Comparison of ENCODE assay signal across 8 mouse cellular contexts in the genomic region with DNA sequence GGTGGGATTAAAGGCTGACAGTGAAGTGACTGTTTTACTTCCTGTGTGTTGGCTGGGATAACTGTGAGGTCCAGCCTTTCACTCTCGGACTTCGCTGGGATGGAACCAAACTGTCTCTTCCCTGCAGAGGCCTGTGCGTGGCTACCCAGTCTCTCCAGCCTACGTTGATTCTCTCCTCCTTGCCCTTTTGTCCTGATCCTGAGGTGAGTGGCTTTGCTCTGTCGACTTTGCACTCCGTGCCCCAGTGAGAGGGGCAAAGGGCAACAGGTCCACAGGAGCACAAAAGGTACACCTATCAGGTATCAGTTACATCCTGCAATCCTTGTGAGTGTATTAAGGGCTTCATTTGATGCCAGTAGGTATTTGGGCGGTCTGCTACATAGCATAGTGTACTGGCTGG. TPM values are rescaled to one million over a fixed set of nuclear protein-coding genes. Genes with fewer than 3 reads are reported as not detected.
DNase-seq lines count a peak whose midpoint lies in the region; TF ChIP-seq lines count a peak whose summit lies in the region.

A gene (plus strand): TSS at position 87 of the 400 bp plus-strand sequence.

- no peak within 1 kb of the TSS for H3K27ac ChIP-seq in embryonic fibroblast, embryonic 13.5 days (ENCODE audit: insufficient read depth, low read length)

- intact Hi-C loops in heart, postnatal 14 days (cut with DNase I), result loop anchor here (5.0 kb wide), 2 partner anchors 36 to 101 kb away; no protein-coding TSS in a partner anchor
- intact Hi-C loops in left cerebral cortex, postnatal 10 days (cut with DNase I), result no loop called here

- peaks cover 13% of the 10 kb centered on the region for H3K36me3 ChIP-seq in myocyte (ENCODE audit: control insufficient read depth, insufficient read depth)

- H3ac ChIP-seq in myocyte (ENCODE audit: control insufficient read depth, insufficient read length), result no peak within 1 kb of the TSS

- no peak for TF ChIP-seq CTCF in lung, adult 2 months (IDR thresholded peaks at IDR 0.05; ENCODE audit: insufficient read depth, low read length)
- TF ChIP-seq CTCF in embryonic fibroblast, embryonic 13.5 days (IDR thresholded peaks at IDR 0.05; ENCODE audit: borderline replicate concordance, insufficient read depth, low read length), result no peak

- no peak for DNase-seq in lung, adult 2 months
- DNase-seq in lung, postnatal 25 days (ENCODE audit: low spot score), result no peak
- no peak for DNase-seq in heart, postnatal 14 days
- no peak for DNase-seq in left cerebral cortex, postnatal 10 days (ENCODE audit: extremely low spot score in 1 of 2, low spot score in 2 of 2)
- no peak for DNase-seq in ovary, adult 18-20 months (ENCODE audit: low spot score)
- no peak for DNase-seq in cerebellum, adult 18-20 months

- H3K4me3 ChIP-seq in lung, adult 2 months (replicated peaks; ENCODE audit: extremely low read depth, low read depth, low read length), result no peak within 1 kb of the TSS
- H3K4me3 ChIP-seq in embryonic fibroblast, embryonic 13.5 days (ENCODE audit: insufficient read depth, low read length), result peak within 1 kb of the TSS; percentile 27; the same call in 1 of the 2 replicates
- H3K4me3 ChIP-seq in myocyte, result no peak within 1 kb of the TSS

- H3K4me1 ChIP-seq in lung, adult 2 months (ENCODE audit: control insufficient read depth, insufficient read depth, low read length), result no peaks in the 10 kb centered on the region
- peaks cover 3% of the 10 kb centered on the region; the same call in 1 of the 2 replicates for H3K4me1 ChIP-seq in embryonic fibroblast, embryonic 13.5 days (ENCODE audit: control insufficient read depth, insufficient read depth, low read length)

- no peak for TF ChIP-seq POLR2A in lung, adult 2 months (IDR thresholded peaks at IDR 0.05; ENCODE audit: borderline replicate concordance, extremely low read depth, low read depth, low read length)
- TF ChIP-seq POLR2A in embryonic fibroblast, embryonic 13.5 days (IDR thresholded peaks at IDR 0.05; ENCODE audit: low read depth, low read length), result no peak
- TF ChIP-seq POLR2A in myocyte (IDR thresholded peaks at IDR 0.05; ENCODE audit: insufficient read length, low read depth), result no peak

- H3K79me2 ChIP-seq in myocyte (ENCODE audit: control insufficient read depth, insufficient read depth), result no peaks in the 10 kb centered on the region

- WGBS in lung, adult 2 months, result 71% methylated on average over 7 of the region's 7 CpGs

- peak within 1 kb of the TSS; percentile 65 for H3K4me2 ChIP-seq in myocyte (ENCODE audit: low read depth)

- H3K27me3 ChIP-seq in myocyte (ENCODE audit: control insufficient read depth, insufficient read depth, insufficient read length), result no peaks in the 10 kb centered on the region

TF ChIP-seq in myocyte, 11 proteins besides CTCF, POLR2A, EP300 and RAD21:
- no peak for TF ChIP-seq POLR2AphosphoS2 (IDR thresholded peaks at IDR 0.05; ENCODE audit: insufficient read length, low read depth)
- TF ChIP-seq CEBPB (IDR thresholded peaks at IDR 0.05; ENCODE audit: insufficient read depth, poor library complexity, severe bottlenecking), result no peak
- no peak for TF ChIP-seq E2F4 (IDR thresholded peaks at IDR 0.05; ENCODE audit: insufficient read depth)
- TF ChIP-seq USF1 (IDR thresholded peaks at IDR 0.05; ENCODE audit: low read depth), result no peak
TF ChIP-seq in myocyte: peak in this region for 0.

RNA-seq across cellular contexts. Expression of the gene that starts here (rescaled TPM):
- polyA plus RNA-seq in lung, adult 2 months (2012; rRNA removed), result 23.0 and 30.9 TPM in 2 replicates
- polyA plus RNA-seq in embryonic fibroblast, embryonic 13.5 days (2011; ENCODE audit: insufficient read length, low read depth, missing spikeins), result 33.5 and 36.4 TPM in 2 replicates
- 10 to 100 TPM; 45.8 to 50.8 TPM for total RNA-seq in heart, postnatal 14 days (2021)
- 10 to 100 TPM; 75.4 to 77.6 TPM for total RNA-seq in left cerebral cortex, postnatal 10 days (2021)
- polyA plus RNA-seq in myocyte (2012; fragmentation: generic; extraction: Trizol), result 19.6 TPM
